Mouse (Mus musculus) right cerebral cortex, postnatal 4 days (tissue): Measurements from ENCODE around the gene Dhx57.
"Not testable (repeated sequence)": the region's sequence is repeated elsewhere in the genome, so short reads cannot be mapped to it uniquely, and the experiment has no call there.

Source experiments
- DNase-seq: peaks from one replicate; pipeline ENCODE4 v3.0.0-alpha.2; 2022

Dhx57 gene

DNA sequence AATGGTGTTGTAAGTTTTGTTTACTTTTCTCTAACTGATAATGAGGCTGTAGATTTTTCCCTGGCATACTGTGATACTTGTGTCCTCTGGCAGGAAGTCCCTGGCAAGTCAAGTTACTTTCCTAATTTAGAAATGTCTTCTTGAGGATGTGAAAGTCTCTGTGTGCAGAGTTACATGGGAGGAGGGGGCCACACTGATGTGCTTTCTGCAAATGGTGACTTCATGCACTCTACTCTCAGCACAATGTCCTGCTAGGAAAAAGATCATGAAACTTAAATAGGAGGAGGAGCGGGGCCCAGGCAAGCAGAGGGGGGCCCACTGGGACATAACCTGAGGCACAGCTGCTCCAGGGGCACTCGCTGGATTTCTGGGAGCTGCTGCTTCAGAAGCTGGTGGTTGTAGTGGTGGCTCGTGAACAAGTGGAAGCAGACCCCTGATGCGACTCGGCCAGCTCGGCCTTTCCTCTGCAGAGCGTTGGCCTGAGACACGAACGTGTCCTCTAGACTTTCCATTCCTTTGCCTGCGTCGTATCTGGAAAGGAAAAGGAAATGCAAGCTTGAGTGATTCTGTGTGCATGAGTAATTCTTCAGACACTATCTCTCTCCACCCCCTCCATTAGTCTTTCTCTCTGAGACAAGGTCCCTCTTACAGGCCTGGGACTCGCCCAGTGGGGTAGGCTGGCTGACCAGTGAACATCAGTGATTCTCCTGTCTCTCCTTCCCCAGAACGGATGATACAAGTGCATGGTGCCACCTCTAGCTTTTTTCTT lies 37.3 kb downstream of the Dhx57 start:
- DNase-seq, result no peak

DNA sequence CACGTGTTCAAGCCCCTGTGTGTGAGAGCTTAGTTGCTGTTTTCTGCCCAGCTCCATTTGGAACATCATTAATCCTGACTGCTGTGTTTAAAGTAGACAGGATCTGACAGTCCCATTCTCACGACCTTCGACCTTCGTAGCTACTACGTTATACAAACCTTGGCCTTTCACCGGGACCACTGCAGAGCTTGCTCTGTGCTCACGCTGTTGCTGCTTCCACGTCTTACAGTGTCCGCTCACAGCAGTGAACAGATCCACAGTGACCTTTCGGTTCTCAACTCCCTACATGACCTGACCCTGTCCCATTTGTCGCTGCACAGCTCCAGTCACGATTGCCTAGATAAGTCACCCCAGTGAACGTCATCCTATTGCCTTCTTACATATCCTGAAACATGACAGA lies 47.2 kb downstream of the Dhx57 start:
- DNase-seq, result no peak

DNA sequence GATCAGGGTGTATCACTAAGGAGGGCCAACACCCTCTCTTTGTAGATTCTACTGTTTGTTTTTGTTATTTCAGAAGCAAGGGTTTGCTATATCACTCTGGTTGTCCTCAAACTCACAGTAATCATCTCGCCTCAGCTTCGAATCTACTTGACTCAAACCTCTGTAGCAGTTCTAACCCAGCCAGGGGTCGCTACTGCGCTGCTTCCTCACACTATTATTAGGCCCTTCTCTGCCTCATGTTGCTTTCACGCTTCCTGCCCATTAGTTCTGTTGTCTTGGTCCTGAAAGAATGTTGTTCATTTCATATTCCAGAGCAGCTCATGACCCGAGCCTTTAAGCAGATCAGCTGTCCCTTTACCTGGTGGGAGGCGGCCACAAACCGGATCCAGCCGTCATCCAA lies 48.7 kb downstream of the Dhx57 start:
- DNase-seq, result no peak

DNA sequence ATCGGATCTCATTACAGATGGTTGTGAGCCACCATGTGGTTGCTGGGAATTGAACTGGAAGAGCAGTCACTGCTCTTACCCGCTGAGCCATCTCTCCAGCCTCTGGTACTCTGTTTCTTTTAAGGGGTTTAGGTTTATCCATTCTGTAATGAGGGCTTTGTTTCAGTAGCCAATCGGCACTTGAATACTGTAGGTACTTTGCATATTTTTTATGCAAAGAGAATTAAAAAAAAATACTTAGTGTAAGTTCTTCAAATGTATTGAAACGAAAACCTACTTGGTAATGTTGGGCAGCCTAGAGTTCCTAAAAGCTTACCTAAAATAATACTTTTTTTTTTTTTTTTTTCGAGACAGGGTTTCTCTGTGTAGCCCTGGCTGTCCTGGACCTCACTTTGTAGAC lies 52.8 kb downstream of the Dhx57 start:
- DNase-seq, result no peak

DNA sequence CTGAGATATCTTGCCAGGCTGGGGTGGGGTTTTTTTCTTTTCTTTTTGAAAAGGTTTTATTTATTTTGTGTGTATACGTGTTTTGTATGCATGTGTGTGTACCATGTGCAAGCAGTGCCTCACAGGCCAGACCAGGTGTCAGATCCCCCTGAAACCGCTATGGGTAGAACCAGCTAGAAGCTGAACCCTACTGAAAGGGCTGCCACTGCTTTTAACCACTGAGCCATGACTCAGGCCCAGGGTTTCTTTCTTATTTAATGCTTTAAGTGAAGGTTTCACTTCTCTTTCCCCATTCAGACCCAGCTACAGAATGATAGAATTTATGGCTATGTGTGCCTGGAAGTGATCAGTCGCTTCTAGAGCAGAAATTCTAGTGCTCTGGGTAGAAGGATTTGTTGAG lies 53.5 kb downstream of the Dhx57 start:
- no peak for DNase-seq

DNA sequence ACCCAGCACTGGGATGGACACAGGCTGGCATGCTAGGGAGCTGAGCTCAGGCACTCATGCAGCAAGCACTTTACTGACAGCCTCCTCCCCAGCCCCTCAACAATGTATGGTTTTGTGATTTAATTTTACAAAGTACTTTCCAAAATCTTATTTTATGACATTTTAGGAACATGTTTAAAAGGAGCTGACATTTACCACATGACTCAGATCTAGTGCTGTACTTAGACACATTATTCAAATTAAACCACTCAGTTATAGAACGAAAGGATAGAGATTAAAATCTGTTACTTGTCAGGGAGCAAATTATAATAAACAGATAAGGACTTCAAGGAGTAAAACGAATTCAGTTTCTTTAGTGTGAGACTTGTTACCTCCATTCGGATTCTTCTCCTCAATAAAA lies 54.8 kb downstream of the Dhx57 start:
- DNase-seq, result no peak

DNA sequence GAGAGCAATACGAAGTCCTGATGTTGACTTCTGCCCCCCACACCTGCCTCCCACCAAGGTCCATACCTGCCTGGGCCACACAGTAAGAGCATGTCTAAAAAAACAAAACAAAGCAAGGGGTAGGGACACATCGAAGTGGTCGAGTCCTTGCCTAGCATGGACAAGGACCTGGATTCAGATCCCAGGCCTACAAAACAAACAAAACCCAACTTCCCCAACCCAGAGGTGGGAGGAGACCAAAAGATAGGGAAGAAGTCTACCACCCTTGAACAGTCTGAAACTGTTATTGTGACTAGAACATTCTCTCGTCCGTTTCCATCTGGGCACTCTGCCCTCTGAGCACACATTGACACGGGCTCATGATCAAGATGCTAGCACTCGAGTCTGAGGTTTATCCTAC lies 55.9 kb downstream of the Dhx57 start:
- no peak for DNase-seq

DNA sequence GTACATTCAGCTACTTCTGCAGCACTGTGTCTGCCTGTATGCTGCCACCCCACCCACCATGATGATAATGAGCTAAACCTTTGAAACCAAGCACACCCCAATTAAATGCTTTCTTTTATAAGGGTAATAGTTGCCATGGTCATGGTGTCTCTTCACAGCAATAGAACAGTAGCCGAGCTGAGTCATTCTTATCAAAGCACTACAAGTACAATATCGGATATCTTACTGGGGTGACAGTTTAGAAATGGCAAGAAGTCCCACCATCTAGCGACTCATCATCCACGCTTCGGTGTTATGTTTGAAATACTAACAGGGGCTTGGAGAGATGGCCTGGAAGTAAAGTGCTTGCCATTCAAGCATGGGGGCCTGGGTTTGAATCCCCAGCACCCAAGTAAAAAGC lies 56.4 kb downstream of the Dhx57 start:
- no peak for DNase-seq

DNA sequence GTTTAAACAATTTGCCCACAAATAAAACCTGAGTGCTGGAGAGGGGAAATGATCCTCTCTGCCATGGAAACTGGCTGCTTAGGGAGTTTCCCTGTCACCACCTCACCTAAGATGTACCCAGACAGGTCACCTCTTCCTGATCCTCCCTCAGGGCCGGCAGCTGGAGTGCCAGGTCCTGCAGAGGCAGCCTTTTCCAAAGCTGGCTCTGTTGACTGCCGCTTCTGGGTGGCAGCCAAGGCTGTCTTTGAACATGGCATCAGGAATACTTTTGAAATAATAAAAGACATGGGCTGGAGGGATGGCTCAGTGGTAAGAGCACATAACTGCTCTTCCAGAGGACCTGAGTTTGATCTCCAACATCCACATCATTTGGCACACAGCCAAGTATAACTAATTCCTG lies 60.9 kb downstream of the Dhx57 start:
- DNase-seq, result peak; percentile 13

DNA sequence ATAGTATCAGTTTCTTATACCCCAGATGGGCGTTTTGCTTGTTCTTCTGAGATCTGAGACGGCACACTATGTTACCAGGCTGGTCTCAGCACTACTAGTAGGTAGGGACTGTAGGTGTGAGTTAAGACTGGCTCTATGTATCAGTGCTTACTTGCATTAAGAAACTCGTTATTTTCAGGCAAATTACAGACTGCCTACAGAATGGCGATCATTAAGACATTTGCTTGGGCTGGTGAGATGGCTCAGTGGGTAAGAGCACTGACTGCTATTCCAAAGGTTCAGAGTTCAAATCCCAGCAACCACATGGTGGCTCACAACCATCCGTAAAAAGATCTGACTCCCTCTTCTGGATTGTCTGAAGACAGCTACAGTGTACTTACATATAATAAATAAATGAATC lies 65.1 kb downstream of the Dhx57 start:
- DNase-seq, result not testable (repeated sequence)

DNA sequence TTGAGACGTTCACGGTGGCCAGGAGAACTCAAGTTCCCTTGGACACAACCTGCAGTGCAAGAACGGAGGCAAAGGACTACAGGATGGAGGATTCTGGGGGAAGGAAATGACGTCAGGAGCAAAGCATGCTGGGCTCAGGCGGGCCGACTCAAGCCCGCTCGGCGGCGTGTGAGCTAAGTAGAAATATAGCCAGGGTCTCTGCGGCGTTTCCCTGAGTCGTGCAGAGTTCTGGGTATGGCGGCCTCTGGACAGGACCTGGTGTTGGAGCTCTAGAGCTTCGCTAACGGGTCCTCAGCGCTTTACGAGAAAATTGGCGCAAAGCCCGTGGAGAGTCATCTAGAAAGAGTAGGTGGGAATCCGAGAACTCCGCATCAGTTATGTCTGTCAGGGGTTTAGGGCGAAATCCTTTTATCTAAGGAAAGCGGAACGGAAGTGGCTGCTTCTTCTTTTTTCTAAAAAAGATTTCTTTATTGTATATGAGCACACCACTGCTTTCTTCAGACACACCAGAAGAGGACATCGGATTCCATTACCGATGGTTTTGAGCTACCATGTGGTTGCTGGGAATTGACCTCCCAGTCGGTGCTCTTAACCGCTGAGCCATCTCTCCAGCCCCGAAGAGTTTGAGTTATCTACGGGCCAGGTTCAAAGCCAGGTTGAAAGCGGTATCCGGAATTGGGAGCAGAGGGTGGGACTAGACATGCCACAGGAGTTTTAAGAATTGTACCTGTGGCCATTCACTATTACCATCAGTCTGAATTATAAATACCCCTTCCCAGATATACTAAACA lies 65.8 kb downstream of the Dhx57 start, which contains the start of gene Gemin6:
TSS of gene Gemin6 (plus strand) at position 116 of the 791 bp plus-strand sequence.
- peak; percentile 78 for DNase-seq

DNA sequence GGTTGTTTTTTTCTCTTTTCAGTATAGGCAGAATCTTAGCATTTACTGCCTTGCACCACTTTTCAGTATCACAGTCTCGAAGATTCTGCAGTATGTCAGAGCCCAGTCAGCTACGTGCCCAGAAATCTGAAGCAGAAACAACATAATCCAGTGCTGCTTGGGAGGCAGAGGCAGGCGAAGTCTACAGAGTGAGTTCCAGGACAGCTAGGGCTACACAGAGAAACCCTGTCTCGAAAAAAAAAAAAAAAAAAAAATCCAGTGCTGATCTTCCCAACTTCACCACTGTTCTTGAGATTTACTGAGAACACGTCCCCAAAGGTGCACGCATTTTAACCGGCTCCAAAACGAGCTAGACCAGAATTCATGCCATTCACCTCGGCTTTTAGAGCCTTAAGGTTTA lies 66.4 kb downstream of the Dhx57 start:
- no peak for DNase-seq

DNA sequence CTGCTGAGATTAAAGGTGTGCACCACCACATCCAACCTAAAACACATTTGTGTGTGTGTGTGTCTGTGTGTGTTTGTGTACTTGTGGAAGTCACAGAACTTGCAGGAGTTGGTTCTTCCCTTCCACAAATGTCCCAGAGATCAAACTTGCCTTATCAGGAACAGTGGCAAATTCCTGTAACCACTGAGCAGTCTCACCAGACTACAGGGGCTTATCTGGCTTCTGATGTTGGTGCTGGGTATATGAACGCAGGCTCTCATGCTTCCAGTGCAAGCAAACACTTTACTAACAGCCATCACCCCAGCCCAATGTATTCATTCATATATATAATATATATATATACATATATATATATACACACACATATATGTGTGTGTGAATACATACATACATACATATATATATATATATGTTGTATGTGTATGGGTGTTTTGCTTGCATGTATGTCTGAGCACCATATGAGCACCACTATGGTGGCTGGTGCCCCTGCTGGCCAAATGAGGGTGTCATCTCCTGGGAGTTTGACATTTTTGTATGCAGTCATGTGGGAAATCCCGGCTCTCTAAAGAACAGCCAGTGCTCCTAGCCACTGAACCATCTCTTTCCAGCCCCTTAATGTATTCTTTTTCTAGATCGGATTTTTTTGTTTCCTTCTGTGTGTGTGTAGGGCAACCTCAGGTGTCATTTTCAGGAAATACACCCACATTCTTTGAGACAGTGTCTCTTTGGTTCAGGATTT lies 68.2 kb downstream of the Dhx57 start:
- DNase-seq, result no peak

DNA sequence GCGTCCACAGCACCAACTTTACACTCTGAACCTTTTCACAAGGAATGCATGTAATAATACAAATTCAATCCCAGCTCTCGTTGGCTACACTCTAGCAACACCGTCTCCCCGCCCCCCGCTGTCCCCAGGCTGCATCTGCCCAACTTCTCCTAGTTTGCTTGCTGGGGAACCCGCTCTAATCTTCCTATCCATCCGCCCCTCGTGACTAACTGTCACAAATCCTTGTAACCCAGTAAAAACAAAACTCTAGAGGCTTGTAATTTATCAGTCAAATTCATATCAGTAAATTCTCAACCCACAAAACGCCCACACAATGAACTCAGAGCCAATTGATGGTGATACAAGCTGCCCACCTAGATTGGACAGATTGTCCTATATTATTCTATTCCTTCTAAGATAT lies 69.1 kb downstream of the Dhx57 start:
- DNase-seq, result no peak

DNA sequence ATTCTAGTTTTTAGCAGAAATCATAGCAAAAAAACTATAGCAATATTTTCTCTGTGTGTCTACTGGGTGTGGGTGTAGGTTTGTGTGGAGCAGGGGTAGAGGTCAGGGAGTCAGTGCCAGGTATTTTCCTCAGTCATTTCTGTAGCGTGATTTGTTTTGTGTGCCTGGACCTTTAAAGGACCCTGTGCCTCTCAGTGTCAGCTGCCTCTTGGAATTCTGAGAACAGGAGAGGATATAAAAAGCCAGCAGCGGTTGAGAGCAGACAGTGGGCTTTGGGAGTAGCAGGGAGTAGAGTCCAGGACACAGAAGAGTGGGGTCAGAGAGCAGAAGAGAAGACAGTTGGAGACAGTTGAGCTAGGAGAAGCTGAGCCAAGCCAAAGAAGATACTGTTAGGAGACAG lies 70.1 kb downstream of the Dhx57 start:
- no peak for DNase-seq

DNA sequence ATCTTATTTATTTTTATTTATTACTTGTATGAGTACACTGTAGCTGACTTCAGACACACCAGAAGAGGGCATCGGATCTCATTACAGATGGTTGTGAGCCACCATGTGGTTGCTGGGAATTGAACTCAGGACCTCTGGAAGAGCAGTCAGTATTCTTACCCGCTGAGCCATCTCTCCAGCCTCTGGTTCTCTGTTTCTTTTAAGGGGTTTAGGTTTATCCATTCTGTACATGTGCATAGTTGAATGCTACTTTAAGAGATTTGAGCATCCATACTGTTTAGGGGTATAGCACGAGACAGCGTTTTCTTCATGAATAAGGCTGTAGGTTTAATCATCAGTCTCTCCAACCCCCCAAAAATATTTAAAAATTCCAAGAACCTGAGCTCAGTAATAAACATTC lies 76.3 kb downstream of the Dhx57 start:
- DNase-seq, result not testable (repeated sequence)

DNA sequence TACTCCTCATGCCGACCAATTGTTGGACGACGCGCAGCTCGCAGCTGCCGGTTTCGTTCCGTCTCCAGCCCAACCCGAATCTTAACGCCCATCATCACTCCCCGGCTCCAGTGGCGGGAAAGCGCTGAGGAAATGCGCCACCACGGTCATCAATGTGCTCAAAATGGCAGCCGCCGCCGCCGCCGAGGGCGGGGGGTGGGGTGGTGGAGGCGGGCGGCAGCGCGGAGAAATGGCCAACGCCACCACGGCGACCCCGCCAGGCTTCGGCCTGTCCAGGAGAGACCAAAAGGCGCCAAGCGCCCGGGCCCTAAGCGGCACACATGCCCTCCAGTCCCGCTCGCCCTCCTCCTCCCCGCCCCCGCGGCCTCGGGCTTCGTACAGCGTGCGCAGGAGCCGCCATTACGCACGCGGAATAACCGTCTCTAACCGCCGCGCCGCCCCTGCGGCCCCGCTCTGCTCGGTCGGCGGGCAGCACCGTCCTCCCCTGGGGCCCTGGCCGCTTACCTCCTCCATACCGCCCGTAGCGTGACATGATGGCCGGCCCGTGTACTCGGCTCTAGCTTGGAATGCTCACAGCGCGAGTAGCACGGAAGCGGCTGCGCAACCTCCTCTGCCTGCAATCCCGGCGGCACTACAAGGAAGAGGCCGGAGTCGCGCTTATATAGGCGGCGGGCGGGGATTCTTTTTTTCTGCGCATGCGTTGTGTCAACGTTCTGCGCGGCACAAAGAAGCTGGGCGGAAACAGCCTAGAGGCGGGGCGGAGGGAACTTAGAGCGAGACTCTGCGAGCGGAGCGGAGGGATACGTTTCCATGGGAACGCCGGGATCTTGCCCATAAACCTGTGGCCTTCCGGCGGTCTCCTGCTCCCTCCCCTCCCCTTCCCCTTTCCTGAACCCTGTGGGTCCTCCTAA lies 83.3 kb downstream of the Dhx57 start, which contains the start of the genes Srsf7 and Ttc39d:
TSS of gene Srsf7 (minus strand) at position 637 of the 911 bp plus-strand sequence.
TSS of gene Ttc39d (plus strand) at position 790 of the 911 bp plus-strand sequence.
- DNase-seq, result peak; percentile 99

DNA sequence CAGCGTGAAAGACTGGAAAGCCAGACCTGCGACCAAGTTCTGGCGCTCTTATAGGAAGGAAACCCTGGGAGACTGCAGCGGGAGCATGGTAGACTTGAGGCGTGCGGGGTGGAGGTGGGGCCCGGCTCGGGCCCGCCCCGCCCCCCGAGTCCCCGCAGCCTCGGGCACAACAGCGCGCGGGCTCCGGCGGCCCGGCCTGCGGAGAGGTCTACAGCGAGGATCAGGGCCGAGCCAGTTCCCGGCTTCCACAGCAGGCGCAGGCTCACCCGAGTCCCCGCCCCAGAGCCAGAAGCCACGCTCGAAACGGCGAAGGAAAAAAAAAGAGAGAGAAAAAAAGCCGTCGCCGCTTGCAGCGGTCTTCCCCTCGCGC lies 84.0 kb downstream of the Dhx57 start:
- DNase-seq, result peak; percentile 54

DNA sequence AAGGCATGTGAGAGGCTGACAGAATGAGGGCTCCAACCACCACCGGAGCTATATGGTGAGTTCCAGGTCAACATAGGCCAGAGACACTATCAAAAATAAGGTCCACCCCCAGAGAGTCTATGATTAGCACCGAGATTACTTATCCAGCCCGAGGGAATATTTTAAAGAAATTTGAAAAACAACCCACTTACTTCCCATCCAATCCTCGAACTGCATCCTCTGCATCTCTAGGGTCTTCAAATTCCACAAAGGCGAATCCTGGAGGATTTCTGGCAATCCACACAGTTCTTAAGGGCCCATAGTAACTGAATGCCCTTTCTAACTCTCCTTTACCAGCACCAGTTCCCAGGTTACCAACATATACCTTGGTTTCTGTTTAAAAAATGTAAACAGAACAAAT lies 84.6 kb downstream of the Dhx57 start:
- DNase-seq, result no peak

DNA sequence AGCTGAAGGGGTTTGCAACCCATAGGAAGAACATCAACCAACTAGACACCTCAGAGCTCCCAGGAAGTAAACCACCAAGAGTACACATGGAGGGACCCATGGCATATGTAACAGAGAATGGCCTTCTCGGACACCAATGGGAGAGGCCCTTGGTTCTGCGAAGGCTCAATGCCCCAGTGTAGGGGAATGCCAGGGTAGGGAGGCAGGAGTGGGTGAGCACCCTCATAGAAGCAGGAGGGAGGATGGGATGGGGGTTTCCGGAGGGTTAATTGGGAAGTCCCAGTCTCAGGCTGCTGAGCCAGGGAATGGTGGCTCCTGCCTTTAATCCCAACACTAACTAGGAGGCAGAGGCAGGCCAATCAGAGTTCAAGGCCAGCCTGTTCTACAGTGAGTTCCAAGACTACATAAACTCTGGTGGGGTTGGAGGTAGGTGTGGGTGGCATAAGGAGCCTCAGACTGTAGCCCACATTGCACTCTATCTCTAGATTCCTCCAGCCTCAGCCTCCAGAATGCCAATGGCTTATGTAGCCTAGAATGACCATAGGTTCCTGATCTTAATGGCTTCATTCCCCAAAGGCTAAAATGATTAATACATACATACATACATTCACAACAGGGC lies 91.0 kb downstream of the Dhx57 start:
- no peak for DNase-seq

DNA sequence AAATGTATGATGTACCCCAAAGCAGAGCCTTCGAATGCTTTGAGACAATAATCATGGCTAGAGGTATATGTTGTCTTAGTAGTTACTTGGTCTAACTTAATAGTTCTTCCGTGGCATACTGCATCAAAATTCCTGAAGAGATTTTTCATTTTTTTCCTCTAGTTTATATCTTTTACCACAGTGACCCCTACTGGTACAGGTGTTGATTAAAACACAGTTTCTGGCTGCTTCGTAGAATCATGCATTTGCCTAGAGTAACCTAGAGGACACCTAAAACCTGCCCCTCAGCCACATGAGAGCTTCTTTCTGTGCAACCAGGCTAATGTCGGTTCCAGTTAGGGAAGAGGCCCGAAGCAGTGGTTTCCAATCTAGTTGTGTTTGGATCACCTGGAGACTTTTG lies 97.2 kb downstream of the Dhx57 start:
- DNase-seq, result no peak
